Mouse (Mus musculus): Measurements from ENCODE around the gene Cbr1.

Gene Cbr1

DNA sequence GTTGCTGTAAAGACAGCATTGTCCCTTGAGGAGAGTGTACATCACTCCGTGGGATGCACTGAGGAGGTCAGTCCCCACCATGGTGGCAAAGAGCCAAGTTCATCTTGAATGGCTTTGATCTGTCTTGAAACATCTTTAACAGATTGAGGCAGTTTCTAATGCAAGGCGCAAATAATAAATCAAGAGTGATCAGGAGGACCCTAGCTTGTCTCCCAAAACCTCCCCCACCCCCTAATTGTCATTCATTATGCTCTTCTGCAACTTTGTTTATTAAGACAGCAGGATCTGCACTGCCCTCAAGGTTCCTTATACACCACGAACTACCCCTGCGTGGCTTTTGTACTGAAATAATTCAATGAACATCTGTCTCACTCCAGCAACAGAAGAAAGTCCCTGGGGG is at the start of gene Cbr1:
Cbr1 (plus strand) TSS at position 301 of the 400 bp plus-strand sequence.
- DNase-seq (ENCODE audit: low read depth in 1 of 2, low spot score in 2 of 2) = no peak

DNA sequence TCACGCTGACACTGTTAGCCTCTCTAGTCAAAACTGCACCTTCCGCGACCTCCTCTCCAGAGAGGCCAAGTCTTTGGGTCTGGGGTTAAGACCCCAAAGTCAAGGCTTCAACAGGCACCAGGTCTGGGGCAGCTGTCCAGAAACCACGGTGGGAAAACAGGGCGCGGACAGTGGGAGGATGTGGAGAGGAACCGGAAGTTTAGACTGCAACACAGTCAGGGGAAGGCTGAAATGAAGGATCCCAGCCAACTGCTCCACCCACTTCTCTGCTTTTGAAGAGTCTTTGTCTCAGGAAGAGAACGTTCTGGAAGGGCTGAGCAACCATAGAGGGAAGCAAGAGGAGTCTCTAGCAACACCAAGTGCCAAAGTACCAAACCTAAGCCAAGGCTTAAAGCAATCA is 48.0 kb upstream of the Cbr1 start:
- DNase-seq (ENCODE audit: low read depth in 1 of 2, low spot score in 2 of 2) = no peak

DNA sequence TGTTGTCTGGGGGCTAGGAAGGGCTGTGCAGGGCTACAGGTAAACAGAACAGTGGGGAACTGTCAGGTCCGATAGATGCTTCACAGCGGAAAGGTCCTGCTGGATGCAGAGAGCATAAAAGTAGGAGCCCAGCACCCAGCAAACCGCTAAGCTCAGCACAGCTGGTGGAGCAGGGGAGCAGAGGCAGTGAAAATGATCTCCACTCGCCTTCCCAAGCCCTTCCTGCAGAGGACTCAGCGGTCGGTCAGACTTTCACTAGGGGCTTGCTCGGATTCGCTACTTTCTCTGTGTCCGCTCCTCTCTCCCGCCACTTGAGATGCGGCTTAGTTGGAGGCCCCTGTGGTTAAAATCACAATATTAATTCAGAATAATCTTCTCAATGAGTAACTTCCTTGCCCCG is 47.2 kb upstream of the Cbr1 start:
- DNase-seq (ENCODE audit: low read depth in 1 of 2, low spot score in 2 of 2) = no peak

DNA sequence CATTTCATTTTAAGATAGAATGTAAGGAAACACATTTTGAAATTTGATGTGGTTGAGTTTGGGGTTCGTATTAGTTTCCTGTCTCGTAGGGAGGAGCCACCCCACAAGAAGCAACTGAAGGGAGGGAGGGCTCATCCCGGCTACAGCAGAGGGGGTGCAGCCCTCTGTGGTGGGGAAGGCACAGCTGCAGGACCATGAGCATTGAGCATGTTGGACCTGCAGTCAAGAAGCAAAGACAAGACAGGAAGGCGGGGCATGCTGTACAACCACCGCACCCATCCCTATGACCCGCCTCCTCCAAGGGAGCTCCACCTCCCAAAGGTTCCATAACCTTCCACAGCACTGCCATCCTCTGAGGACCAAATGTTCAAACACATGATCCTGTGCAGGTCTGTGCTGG is 33.3 kb upstream of the Cbr1 start:
- DNase-seq (ENCODE audit: low read depth in 1 of 2, low spot score in 2 of 2) = no peak

DNA sequence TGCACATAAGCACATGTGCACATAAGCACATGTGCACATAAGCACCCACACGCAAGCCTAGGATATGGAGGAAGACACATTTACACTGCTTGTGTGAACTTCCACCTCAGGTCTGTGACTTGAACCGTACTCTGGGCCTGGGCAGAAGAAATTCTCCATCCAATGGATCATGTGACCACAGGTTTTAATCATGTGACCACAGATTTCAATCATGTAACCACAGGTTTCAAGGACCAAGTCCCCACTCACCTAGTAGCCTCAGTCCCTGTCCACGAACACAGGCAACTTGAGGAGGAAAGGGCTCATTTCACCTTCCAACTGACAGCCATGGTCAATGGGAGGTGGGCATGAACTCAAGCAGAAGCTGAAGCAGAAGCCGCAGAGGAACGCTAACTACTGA is 32.2 kb upstream of the Cbr1 start:
- no peak for DNase-seq (ENCODE audit: low read depth in 1 of 2, low spot score in 2 of 2)

DNA sequence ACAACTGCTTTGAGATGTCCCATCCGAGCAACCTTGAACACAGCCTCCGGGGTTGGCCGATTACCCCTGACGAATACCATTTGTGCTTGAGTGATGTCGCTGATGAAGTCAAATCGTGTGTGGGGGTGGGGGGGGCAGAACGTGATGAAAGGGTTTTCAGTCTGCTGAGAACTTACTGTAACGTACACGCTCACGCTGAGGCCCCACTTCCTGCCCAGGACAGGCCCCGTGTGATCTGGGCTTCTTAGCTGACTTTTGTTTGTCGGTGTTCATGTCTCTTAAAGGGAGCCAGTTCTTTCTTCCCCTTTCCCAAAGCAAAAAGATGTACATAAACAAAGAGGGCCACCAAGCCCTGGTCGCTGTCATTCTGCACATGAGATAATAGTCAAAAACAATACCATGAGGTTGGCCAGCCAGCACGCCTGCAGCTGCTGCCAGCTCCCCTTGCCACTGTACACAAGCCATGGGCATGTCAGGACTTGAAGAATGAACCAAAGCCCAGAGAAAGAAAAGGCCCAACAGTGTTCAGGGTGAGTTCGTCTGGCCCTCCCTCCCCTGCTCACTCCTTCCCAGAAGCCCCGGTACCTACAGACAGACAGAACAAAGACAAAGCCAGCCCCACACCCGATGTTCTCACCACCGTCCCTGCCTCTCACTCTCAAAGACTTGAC is 31.0 kb upstream of the Cbr1 start:
- DNase-seq (ENCODE audit: low read depth in 1 of 2, low spot score in 2 of 2) = no peak

DNA sequence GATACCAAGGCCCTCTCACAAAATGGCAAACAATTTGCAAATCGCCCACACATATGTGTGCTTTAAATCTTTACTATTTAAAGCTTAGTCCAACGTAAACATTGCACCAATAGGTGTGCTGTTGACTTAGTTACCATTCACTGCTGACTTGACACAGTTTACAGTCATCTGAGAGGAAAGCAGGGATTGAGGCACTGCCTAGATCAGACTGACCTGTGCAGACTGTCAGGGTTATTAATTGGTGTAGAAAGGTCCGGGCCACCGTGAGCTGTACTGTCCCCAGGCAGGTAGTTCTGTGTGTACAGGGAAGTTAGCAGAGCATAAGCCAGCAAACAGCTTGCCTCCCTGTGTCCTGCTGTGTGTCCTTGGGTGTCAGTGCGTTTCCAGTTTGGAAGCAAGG is 30.1 kb upstream of the Cbr1 start:
- DNase-seq (ENCODE audit: low read depth in 1 of 2, low spot score in 2 of 2) = no peak

DNA sequence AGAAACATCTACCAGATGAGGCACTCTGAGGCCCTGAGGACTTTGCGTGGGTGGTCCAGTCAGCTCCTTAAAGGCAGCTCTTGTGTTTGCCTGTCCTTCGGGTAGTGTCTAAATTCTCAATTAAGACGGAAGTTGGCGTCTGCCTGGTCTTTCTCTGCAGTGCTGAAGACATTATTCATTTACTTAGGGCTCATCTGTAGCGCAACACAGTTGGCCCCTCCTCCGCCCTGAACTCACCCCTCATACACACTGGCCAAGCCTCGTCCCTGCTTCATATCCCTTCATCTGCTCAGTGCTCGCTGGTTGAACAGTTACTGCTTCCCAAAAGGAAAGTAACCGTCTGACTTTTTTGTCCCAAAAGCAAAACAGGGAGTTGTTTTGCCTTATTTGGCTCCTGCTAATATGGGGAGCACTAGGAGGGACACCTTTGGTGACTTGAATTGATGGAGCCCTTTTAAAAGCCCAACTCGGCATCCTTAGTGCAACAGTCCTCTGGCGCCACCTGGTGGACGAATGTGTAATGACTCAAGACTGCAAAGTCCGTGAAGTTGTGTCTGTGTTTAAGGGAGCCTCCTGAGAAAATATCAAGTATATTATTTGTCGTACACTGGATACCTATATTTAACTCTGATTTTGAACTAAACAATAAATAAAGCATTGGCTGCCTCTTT is 29.1 kb upstream of the Cbr1 start:
- DNase-seq (ENCODE audit: low read depth in 1 of 2, low spot score in 2 of 2) = peak; percentile 22 to 59

DNA sequence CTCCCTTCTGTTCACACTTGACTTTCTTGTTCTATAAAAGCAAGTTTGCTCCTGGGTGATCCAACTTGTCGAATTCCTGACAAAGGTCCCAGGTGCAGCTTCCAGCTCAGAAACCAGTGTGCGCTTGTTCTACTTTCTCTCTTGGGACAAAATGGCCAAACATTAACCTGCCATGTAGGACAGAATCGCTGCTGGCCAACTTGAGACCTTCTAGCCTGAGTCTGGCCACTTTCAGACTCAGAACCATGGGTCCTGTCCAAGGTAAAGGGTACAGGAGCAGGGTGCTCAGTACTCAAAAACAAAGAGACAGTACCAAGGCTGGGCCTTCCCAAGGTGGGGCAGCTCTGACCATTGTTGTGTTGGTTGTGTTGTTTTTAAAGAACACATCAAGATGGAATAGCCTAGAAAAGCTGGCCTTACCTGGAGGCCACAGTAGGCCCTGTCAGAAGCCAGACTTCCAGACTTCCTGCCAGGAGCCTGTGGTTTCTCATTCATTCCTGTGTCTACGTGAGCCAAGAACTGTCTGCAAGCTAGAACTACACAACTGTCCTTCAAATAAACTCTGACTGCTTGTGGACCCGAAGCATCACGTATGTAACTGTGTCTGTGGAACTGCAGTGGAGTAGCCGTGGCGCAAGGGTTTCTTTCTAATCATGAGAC is 27.2 kb upstream of the Cbr1 start:
- DNase-seq (ENCODE audit: low read depth in 1 of 2, low spot score in 2 of 2) = no peak

DNA sequence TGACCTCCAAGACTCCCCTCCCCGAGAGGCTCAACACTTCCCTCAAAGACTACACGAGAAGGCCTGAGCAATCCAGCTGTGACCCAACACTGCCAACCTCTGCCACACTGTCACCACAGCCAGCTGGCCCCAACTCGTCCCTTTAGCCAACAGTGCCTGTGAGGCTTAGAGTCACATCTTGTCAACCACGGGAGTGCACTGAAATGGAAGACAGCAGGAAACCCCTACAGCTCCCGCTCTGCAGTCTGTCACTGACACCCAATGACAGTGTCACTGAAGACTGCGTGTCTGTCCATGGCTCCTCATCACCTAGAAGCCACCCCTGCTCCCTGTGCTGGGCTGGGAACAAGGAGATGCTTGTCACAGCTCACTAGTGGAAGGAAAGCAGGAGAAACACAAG is 24.5 kb upstream of the Cbr1 start:
- no peak for DNase-seq (ENCODE audit: low read depth in 1 of 2, low spot score in 2 of 2)

DNA sequence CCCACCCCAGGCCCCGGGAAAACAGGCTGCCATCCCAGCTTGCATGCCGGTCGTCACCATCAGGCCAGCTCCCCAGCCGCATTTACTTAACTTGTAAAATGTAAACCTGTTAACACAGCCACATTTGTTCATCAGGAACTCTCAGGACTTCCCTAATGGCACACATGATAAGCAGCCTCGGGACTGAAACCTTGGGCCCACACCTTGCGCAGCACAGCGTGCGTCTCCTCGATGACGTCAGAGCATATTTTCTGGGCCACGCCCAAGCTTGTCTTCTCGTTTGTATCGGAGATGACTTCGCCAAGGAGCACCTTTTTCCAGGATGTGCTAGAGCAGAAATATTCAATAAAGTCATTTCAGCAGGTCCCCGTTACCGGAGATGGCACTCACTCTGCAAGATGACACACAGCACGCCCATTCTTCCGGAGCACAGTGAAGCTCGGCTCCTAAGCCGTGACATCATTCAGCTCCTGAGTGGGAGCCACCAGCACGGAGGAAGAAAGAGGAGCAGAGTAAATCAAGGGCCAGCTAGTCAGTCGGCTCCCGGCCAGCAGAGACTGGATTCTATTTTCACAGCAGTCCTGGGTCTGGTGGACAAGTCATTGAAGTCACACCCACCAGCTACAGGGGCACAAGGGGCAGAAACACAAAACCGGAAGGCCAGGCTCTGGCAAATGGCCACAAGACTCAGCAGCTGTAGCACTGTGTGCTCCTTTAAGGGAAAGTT is 20.5 kb upstream of the Cbr1 start:
- DNase-seq (ENCODE audit: low read depth in 1 of 2, low spot score in 2 of 2) = no peak

DNA sequence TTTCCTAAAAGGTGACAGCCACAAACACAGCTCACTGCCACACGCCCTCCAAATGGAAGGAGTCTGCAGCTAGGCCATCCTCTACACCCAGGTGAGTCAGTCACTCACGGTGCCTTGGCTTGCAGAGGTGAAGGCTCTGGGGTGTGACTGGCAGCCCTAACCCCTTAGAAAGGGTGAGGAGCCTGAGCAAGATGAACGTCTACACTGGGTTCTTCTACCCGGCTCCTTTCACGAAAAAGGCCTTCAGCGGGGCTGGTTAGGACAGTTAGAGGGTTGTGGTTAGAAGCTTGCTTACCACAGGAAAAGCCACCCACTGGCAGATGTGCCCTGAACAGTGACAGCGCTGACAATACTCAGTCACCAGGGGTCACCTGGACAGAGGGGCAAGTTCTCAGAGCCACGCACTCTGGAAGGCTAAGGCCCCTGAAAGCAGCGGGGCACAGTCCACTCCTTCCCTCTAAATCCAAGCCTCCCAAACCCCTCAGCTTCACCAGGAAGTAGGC is 19.9 kb upstream of the Cbr1 start:
- DNase-seq (ENCODE audit: low read depth in 1 of 2, low spot score in 2 of 2) = no peak

DNA sequence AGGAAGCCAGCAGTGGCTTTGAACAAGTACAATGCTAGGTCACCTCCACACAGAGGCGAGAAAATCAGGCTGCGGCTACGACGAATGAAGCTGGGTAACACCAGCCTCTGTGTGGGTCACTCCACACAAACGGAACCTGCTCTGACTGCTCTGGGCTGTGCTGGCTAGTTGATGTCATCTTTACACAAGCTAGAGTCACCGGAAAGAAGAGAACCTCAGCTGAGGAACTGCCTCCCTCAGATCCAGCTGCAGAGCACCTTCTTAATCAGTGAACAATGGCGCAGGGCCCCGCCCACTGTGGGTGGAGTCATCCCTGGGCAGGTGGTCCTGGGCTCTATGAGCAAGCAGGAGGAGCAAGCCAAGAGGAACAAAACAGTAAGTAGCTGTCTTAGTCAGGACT is 19.3 kb upstream of the Cbr1 start:
- no peak for DNase-seq (ENCODE audit: low read depth in 1 of 2, low spot score in 2 of 2)

DNA sequence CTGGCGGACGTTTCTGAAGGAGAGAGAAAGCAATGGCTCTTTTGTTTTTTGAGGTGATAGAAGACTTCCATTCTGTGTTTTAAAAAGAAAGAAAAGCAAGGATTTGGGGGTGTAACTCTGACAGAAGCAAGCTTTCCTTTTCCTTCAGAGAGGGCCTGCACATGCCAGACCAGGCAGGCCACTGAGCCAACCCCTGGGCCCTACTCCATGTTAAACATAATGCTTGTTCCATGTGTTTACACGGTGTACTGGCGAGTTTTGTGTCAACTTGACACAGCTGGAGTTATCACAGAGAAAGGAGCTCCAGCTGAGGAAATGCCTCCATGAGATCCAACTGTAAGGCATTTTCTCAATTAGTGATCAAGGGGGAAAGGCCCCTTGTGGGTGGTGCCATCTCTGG is 17.4 kb upstream of the Cbr1 start:
- DNase-seq (ENCODE audit: low read depth in 1 of 2, low spot score in 2 of 2) = no peak

DNA sequence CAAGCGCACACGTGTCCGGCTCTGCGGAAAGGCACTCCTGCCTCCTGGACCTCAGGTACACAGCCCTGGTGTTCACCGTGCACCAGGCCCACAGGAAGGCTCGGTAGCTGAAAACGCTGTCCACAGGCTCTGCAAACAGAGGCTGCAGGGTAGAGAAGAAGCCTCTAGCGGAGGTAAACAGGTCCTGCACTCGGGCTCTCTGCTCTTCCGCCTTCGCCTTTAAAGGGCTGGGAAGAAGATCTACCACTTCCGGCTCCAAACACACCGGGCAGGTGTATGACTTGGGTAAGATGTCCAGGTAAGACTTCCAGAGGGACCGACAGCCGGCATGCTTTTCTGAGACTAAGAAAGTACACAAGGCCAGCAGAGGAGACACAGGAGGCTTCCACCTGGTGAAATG is 14.7 kb upstream of the Cbr1 start:
- DNase-seq (ENCODE audit: low read depth in 1 of 2, low spot score in 2 of 2) = no peak

DNA sequence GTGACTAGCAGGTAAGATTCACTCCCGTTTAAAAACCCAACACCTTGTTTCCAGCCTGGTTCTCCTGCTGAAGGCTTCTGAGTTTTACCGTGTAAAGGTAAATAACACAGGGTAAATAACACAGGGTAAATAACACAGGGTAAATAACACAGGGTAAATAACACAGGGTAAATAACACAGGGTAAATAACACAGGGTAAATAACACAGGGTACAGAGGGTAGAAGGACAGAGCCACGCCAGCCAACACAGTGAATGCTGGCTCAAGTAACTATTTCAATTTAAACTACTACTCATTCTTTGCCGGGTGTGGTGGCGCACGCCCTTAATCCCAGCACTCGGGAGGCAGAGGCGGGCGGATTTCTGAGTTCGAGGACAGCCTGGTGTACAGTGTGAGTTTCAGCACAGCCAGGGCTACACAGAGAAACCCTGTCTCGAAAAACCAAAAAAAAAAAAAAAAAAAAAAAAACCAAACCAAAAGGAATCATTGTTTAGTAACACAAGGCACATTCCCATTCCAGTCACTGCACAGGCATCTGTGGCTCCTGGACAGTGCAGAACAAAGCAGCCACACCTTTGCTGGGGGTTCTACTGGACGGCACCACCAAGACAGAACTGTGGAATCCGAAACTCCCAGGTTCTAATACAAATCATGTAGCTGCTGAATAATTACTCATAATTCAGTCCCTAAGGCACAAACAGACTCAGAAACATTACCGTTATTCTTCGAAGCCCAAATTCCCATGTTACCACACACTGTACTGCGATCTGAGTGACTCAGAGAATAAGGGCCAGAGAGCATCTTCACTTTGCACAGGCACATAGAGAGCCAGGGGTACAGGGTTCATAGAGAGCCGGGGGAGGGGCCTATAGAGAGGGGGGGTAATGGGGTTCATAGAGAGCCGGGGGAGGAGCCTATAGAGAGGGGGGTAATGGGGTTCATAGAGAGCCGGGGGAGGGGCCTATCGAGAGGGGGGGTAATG is 13.9 kb upstream of the Cbr1 start:
- DNase-seq (ENCODE audit: low read depth in 1 of 2, low spot score in 2 of 2) = no peak

DNA sequence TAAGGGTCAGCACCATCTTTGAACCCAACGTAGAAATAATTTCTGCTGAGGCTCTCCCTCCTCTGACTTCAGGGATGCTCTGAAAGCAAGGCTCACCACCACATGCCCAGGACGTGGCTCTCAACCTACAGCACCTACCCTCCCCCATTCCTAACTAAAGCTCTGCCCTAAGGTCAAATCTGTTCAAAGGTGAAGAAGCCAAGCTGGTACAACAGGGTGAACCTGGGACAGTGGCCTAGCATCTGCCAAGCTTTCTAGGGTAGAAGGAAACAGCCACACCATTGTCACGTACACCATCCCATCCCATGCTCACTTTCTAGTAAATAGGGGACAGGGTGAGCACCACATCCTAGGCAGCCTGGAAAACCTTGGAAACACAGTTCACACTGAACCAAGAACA is 12.9 kb upstream of the Cbr1 start:
- no peak for DNase-seq (ENCODE audit: low read depth in 1 of 2, low spot score in 2 of 2)

DNA sequence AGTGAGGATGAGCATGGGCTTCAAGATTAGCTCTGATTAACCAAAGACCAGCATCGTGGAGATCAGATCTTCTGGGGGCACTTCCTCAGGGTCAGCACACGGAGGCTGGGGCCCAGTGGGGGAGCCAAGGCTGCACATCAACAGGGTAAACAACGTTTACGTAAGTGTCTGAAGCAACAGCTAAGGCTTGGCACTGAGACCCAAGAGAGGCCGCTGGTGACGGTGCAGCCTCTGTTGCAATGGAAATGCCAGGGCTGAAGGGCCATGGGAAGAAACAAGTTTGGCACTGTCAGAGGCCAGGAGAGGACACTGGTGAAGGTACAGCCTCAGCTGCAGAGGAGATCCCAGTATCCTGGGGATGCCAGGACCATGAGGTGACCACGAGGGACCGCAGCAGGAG is 12.2 kb upstream of the Cbr1 start:
- DNase-seq (ENCODE audit: low read depth in 1 of 2, low spot score in 2 of 2) = no peak

DNA sequence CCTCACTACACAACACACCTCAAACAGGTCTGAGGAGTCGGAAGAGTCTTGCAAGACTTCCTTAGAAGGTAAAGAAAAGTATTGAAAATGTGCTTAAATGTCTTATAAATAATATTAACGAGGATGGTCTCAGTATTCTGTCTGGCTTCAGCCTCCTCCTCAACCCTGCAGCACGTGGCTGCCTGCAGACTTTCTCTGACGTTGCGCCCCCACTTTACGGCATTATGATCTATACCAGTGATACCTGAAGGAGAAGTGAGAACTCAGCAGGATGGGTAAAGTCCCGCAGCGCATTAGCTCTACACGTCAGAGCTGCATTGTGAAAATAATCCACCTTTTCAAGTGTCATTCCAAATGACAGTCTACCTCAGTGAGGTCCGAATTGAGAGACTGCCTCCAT is 11.2 kb upstream of the Cbr1 start:
- DNase-seq (ENCODE audit: low read depth in 1 of 2, low spot score in 2 of 2) = no peak

DNA sequence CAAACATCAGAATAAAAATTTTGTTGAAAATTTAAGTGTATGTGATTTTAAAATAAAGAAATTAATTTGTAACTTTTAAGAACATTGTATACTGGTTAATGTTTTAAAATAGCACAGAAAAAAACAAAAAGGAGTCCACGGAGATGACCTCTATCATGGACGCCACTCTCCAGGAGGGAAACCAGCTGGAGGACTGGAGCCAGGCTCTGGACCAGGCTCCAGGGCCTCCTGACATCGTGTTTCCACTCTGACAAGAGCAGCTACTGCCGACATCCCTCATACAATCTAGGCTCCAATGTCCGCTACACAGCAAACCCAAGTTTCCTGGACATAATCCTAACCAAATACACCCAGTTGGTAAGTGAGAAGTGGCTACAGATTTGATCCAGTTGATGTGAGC is 9.9 kb upstream of the Cbr1 start:
- DNase-seq (ENCODE audit: low read depth in 1 of 2, low spot score in 2 of 2) = no peak

DNA sequence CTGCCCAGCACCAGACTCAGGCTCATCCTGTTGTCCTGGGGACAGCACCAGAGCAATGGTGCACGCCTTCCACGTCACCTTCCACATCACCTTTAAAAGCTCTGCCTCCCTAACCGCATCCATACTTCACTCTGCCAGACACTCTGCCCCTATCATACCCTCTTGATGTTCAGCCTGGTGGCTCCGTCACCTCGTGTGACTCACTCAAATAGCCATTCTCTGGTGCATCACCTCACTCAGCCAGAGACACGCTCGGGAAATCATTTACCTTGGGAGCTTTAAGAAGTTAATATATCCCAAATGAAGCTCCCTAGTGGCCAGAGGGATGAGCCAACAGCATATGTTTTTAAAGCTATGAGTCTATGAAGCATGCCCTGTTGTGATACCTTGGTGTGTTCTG is 8.8 kb upstream of the Cbr1 start:
- no peak for DNase-seq (ENCODE audit: low read depth in 1 of 2, low spot score in 2 of 2)

All from monocyte, adult 2 months (primary cell).